Mouse (Mus musculus): ENCODE data around the gene Il12rb1.

Gene Il12rb1

DNA sequence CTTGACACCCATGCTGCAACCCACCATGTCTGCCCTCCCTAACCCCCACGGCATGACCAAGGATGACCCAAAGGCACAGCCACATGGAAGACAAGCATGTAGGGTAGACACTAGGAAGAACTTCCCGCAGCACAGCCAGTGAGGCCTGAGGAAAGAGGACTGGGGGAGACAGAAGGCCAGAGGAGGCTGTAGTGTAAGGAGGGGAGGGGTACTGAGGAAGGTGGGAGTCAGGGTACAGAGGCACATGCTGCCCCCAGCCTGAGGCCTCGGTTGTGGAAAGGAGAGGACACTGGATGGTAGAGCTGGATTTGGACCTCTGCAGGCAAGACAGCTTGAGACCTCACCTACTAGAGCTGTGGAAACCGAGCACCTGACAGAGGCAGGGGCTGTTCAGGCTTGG lies 42.7 kb downstream of the Il12rb1 start:
- DNase-seq (ENCODE audit: extremely low spot score, low spot score), result no peak

DNA sequence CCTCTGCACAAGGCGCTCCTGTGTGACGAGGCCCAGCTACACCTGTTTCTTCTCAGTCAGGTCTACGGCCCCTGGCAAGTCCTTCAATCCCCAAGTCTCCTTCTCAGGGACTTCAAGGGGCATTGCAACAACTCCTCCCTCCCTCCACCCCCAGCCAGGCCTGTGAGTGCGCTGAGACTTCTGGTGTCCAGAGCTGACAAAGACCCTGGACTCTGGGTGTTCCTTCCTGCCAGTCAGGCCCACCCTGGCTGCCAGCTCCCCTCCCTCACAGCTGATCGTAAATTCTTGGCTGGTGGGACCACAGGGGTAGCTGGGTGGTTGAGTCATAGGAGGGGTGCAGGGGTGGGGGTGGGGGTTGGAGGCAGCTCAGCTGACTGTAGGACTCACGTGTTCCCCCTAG lies 43.6 kb downstream of the Il12rb1 start:
- no peak for DNase-seq (ENCODE audit: extremely low spot score, low spot score)

DNA sequence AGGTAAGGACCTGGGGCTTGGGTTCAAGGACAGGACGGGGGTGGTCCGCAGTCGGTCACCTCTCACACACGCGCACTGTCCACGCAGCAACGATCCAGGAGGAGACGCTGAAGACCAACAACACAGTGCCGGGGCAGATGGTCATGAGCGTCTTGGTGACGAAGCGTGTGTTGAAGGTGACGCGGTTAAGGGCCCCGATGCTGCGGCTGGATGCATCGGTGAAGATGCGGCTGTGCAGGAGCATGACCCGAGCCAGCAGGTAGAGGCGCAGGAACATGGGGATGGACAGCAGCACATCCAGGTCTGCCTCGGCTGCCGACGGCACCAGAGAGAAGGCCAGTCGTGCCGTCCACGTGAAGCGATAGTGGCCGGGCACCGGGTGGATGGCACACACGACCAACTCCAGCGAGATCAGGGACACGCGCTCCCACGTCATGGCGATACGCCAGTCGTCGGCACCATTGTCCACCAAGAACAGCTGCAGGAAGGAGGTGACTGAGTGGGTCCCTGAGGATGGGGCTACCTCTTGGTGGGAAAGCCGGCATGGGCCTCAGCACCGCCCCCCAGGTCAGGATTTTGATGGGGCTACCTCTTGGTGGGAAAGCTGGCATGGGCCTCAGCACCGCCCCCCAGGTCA lies 44.5 kb downstream of the Il12rb1 start:
- no peak for DNase-seq (ENCODE audit: extremely low spot score, low spot score)

DNA sequence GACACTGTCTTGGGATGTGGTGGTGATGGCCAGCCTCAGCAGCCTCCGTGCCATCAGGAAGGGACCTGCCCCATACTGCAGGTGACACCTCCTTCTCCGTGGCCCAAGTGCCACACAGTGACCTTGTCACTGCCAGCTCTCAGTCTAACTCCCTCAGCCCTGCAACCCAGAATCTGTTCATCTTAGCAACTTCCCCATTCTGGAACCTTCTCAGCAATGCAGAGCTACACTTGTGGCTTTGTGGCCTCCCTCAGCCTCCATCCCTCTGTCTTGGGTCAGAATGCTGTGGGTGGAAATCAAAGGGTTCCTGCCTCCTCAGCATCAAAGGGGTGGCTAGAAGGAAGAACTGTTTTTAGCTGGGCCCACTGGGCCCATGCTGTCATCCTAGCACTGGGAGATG lies 45.6 kb downstream of the Il12rb1 start:
- no peak for DNase-seq (ENCODE audit: extremely low spot score, low spot score)

DNA sequence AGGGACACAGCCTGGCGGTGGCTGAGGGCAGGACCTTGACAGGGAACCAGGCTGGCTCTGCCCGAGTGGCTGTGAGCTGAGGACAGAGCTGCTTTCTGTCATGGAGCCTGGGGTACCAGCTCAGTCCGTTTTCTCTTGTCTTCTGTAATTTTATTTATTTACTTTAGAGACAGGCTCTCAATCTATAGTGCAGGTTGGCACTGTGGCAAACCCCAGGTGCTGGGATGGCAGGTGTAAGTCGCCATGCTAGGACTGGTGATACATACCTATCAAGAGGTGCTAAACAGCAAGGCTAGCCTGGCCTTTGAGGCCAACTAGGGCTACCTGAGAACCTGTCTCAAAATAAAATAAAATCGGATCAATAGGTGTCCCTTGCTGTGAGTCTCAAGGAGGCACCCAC lies 47.8 kb downstream of the Il12rb1 start:
- no peak for DNase-seq (ENCODE audit: extremely low spot score, low spot score)

DNA sequence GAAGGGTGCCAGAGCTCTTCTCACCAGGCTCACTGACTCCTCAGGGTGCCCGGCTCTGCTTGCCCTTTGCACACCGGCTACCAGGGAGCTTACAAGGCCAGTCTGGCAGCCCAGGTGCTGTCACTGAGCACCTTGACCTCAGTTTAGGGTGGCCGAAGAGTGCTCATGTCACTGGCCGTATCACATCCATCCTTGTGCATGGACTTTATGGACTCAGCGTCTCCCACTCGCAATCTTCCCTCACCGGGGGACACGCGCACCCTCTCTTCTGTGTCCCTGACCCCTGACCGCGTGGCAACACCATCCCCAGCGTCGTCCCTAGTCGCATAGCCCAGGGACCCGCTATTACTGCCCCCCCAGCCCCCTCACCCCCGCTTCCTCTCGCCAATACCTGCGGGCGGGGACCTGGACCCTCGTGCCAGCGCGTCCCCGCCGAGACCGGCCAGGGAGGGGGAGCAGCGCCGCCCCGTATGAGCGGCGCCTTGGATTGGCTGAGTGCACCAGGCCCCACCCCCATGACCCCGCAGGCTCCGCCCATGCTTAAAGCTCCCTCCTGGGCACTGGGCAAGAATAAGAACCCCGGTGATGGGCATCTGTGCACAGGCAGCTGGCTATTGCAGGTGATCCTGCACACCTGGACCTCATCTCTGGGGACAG lies 48.4 kb downstream of the Il12rb1 start:
- DNase-seq (ENCODE audit: extremely low spot score, low spot score), result peak; percentile 67

DNA sequence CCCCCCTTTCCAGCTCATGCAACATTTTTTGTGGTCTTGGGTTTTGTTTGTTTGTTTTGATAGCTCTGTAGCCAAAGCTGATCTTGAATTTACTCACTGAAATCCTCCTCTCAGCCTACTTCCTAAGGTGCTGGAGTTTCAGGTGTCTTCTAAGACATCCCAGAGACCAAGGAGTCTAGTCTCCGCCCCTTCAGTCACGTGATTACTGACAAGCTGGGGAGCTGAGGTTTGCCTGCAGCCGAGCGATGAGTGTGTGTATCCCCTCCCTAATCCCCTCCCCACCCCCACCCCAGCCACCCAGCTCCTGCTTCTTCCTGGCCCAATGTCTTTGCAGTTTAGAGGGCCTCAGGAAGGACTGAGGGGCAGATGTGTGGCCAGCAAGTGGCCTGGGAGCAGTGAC lies 49.3 kb downstream of the Il12rb1 start:
- no peak for DNase-seq (ENCODE audit: extremely low spot score, low spot score)

DNA sequence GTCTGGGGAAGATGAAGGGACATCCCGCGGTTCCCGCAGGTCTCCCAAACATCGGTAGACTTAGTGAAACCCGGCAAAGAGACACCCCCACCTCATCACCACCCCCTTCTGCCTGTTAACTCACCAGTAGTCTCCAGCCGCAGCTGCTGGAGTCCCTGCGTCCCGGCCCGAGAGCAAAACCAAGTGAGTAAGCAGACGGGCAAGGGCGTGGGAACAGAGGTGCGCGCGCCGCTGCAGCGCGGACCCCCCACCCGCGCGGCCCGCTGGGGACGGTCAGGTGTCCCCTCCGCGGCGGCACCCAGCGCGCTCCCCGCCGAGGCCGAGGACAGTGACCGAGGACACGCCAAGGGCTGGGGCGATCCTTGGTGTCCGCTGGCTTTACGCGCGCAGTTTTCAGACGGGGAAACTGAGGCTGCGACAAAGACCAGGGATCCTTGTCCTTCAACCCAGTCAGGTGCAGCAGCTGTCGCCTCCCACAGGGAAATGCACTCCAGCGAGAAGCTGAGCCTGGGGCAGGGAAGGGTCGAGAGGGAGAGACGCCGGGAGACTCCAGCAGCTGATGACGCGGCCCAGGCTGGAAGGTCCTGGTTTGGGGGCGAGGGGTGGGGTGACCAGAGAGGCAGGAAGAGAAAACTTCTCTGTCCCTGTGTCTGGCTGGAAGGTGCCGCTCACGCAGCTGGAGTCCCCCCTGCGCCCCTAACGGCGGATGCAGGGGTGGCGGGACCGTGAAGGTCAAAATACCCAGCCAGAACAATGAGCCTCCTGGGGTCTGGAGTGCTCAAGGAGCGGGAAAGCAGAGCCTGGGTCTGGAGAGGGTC lies 54.8 kb downstream of the Il12rb1 start, which contains the start of gene Kcnn1:
Gene Kcnn1 (minus strand): TSS at position 435 of the 818 bp plus-strand sequence.
- peak; percentile 65 for DNase-seq (ENCODE audit: extremely low spot score, low spot score)

DNA sequence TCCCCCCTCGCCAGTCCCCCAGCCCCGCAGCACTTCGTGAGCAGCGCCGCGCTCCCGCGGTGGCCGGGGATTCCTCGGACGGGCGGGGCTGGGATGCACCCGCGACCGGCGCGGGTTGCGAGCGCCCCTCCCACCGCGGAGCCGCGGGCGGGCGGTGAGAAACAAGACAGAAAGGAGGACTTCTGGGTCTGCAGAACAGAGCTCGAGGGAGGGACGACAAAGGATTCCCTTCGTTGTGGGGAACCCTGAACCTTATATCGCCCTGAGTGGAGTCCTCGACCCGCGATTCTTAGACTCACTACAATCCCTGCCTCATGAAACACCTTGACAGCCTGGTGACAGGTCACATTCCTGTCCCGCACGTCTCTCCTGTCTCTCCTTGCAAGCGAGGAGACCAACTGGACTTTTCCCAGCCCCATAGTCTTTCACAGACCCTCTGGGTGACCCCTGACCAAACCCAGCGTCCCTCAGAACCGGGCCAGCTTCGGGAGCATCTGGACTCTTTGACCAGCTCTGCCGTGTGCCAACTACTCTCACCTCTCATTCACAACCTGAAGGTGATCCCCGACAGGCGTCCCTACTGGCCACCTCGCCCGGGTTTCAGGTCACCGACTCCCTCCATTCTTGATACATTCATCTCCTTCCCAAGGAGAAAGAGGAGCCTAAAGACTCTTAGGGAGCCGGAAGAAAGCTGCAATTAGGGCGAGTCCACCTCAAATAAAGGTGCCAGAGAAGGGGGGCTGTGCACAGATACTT lies 55.9 kb downstream of the Il12rb1 start:
- DNase-seq (ENCODE audit: extremely low spot score, low spot score), result peak; percentile 61

DNA sequence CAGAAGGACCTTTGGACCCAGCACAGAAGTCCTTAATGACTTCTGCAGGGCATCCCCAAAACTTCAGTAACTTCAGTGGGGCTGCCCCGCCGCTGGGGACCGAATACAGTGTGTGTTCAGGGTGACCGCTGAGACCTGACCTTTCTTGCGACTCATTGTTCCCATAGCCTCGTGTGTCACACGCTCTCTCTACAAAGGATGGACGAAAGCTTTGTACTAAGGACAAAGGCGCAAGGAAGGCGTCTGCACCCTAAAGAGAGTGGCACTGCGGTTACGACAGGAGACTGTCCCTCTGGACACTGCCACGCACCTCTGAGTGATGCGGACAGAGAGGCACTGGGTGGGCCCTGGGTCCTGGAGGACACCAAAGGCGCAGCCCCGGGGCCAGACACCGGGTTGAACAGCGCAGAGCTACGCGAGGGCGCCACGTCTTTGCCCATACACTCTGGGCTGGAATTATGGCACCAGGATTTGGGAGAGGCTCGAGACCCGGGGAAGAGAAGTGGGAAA lies 56.5 kb downstream of the Il12rb1 start:
- DNase-seq (ENCODE audit: extremely low spot score, low spot score), result peak; percentile 79

DNA sequence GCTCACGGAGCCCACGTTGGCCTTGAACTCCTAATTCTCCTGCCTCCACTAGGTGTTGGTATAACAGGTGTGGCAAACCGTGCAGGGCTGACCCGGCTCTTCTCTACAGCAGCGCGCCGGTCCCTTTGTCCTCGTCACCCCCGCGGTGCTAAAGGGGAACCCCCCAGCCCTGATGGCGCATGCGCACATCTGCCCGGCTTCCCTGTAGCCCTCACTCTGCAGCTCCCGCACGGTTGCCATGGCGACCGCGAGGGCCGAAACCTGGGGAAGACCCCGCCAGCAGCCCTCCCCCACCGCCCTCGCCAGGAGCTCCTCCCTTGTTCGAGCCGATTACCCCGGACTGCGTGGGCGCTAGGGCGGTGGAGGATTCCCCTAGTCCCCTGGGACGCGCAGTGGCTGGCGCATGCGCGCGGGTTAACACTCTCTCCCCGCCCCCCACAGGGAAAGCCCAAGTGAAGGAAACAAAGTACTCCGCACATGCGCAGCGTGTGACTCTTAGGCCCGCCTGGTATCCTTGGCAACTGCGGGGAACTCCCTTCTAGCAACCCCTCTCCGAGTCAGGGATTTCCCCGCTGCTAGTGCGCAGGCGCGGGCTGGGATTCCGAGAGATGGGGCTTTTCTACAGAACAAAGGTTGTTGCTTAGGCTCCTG lies 57.2 kb downstream of the Il12rb1 start:
- peak; percentile 100 for DNase-seq (ENCODE audit: extremely low spot score, low spot score)

DNA sequence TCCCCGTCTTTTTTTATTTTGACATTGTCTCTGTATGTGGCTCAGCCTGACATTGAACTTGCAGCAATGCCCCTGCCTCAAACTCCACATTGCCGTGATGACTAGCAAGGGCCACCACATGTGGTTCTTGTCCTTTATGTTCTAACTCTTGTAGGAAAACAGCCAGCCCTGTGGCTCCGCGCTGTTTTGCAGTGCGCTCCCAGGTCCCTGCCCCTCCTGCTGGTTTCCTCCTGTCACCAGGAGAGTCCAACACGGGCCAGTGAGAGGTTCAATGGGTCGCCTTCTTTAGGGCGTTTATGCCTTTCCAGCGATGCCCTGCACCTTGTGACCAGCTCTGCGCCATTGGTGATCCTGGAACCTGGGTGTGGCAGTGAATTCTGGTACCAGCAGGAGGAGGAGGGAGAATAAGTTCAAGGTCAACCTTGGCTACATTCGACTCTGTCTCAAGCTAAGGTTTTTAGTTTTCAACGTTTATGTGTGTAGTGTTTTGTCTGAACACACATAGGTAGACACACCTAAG lies 57.8 kb downstream of the Il12rb1 start:
- no peak for DNase-seq (ENCODE audit: extremely low spot score, low spot score)

DNA sequence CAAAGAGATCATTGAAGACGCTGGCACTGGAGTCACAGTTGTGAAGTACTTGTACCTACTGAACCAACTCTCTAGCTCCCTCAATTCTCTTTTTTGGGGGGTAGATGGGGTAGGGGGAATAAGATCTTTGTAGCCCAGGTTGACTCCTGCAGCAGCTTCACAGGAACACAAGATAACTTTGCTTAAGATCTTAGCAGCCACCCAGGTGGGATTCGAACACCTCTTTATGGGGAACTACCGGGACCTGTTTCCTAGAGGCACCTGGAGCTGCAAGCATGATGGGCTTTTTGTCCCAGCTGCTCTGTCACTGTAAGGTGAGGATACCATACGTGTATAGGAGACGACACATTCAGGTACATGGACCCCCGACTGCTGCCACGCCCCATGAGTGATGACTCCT lies 58.3 kb downstream of the Il12rb1 start:
- DNase-seq (ENCODE audit: extremely low spot score, low spot score), result no peak

DNA sequence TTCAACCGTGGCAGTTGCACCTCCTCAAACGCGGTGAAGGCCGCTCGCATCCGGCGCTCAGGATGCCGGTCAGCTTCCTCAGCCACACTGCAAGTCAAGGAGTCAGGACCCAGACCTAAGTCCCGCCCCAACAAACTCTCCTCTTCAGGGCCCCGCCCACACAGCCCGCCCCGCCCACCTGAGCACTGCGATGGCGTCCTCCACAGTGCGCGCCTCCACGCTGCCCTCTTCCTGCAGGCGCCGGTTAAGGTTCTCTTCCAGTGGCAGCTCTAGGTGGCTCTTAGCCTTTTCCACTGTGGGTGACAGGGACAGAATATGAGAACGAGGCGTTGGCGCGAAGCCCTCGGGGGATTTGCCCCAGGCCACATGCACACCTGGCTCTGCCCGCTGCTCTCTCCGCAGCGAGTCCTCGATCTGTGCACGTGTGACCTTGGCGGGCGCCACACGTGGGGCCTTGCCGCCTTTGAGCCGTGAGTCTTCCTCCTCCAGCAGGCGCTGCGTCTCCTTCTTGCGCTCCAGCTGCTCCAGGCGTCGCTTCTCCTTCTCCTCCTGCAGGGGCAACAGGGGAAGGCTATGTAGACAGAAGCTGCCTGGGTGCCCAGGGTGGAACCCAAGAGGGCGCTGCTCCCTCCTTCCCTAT lies 60.4 kb downstream of the Il12rb1 start:
- DNase-seq (ENCODE audit: extremely low spot score, low spot score), result peak; percentile 66

DNA sequence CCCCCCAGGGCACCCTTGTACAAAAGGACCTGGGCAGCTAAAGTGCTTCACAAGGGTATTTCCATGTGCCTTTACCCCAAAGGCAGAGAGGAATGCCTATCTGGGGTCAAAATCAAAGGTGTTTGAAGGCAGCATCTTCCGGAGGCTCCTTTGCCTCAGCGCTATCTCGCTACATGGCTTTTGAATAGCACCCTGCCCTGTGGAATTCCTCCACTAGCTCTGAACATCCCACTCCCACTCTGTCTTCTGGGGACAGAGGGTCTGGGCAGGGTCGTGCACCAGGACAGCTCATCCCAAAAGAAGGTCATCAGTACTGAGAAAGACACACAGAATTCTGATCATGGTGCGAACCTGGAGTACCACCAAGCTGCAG lies 60.9 kb downstream of the Il12rb1 start:
- peak; percentile 47 for DNase-seq (ENCODE audit: extremely low spot score, low spot score)

DNA sequence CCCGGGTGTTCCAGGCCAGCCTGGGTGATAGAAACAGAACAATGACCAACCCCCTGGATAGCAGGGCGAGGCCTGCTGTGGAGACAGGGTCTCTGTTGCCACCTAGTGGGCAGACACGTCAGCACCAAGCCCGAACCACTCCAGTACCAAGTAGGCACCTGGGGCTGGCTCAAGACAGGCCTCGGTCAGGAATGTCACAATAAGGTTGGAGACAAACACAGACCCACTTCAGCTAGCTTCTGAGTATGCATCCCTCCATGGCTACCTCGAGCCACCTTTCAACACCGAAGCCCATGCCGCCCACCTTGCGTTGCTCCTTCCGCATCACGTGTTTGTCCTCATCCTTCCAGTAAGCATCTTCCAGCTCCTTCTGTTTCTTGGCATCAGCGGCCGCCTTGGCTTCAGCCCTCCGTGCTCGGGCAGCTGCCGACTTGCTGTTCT lies 61.4 kb downstream of the Il12rb1 start:
- peak; percentile 73 for DNase-seq (ENCODE audit: extremely low spot score, low spot score)
